Mouse (Mus musculus): ENCODE data around the gene Thsd7b. TPM values are rescaled to one million over a fixed set of nuclear protein-coding genes. Genes with fewer than 3 reads are reported as not detected.
"Not testable (repeated sequence)": the region's sequence is repeated elsewhere in the genome, so short reads cannot be mapped to it uniquely, and the experiment has no call there.

The Thsd7b gene
- polyA plus RNA-seq, 1 experiment, result 0.02 TPM

GRCm38 (mm10) chr1:129956625-129957024, 683.5 kb downstream of the Thsd7b start:
- Histone ChIP-seq H3K79me2 (ENCODE audit: control insufficient read depth, insufficient read depth) (no peaks in the 10 kb centered on the region), H3K36me3 (ENCODE audit: control insufficient read depth, insufficient read depth) (no peaks in the 10 kb centered on the region), H3ac (ENCODE audit: control insufficient read depth, insufficient read length, low read depth) (no peak overlapping the region), H3K4me3 (ENCODE audit: insufficient read depth, poor library complexity, severe bottlenecking) (no peak overlapping the region), H3K79me3 (ENCODE audit: low read depth) (no peaks in the 10 kb centered on the region), H3K27me3 (ENCODE audit: control insufficient read depth, insufficient read depth, insufficient read length) (no peaks in the 10 kb centered on the region)
- TF ChIP-seq CTCF (IDR thresholded peaks at IDR 0.05; ENCODE audit: control insufficient read depth, insufficient read depth, insufficient read length), result no peak
- TF ChIP-seq MYOG (IDR thresholded peaks at IDR 0.05; ENCODE audit: control insufficient read depth, extremely low read depth, insufficient read length), result no peak
- no peak for TF ChIP-seq FOSL1 (IDR thresholded peaks at IDR 0.05; ENCODE audit: insufficient read depth, low read length, poor library complexity, severe bottlenecking)
- TF ChIP-seq MYOD1 (IDR thresholded peaks at IDR 0.05; ENCODE audit: control insufficient read depth, insufficient read length, low read depth), result no peak
- no peak for TF ChIP-seq CEBPB (IDR thresholded peaks at IDR 0.05; ENCODE audit: low read depth)
- no peak for TF ChIP-seq MAX (IDR thresholded peaks at IDR 0.05)
- no peak for TF ChIP-seq USF1 (IDR thresholded peaks at IDR 0.05; ENCODE audit: low read depth)

- not testable (repeated sequence) for H3ac ChIP-seq (ENCODE audit: control insufficient read depth, insufficient read length, low read depth); H3K36me3 ChIP-seq (ENCODE audit: control insufficient read depth, insufficient read depth); H3K79me2 ChIP-seq (ENCODE audit: control insufficient read depth, insufficient read depth); H3K4me3 ChIP-seq (ENCODE audit: insufficient read depth, poor library complexity, severe bottlenecking); H3K27me3 ChIP-seq (ENCODE audit: control insufficient read depth, insufficient read depth, insufficient read length); H3K79me3 ChIP-seq (ENCODE audit: low read depth)
Measured at GRCm38 (mm10) chr1:129959352-129959751, 686.2 kb downstream of the Thsd7b start.

DNA sequence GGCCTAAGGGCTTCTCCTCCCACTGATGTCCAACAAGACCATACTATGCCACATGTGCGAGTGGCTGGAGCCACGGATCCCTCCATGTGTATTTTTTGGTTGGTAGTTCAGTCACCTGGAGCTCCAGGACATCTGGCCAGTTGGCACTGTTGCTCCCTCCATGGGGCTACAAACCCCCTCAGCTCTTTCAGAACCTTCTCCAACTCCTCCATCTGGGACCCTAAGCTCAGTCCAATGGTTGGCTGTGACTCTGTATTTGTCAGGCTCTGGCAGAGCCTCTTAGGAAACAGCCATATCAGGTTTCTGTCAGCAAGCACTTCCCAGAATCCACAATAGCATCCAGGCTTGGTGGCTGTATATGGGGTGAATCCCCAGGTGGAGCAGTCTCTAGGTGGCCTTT, 690.1 kb downstream of the Thsd7b start:
- no peak overlapping the region for H3ac ChIP-seq (ENCODE audit: control insufficient read depth, insufficient read length, low read depth)
- H3K4me3 ChIP-seq (ENCODE audit: insufficient read depth, poor library complexity, severe bottlenecking), result no peak overlapping the region
- TF ChIP-seq MYOG (IDR thresholded peaks at IDR 0.05; ENCODE audit: control insufficient read depth, extremely low read depth, insufficient read length) (no peak), MAX (IDR thresholded peaks at IDR 0.05) (no peak), FOSL1 (IDR thresholded peaks at IDR 0.05; ENCODE audit: insufficient read depth, low read length, poor library complexity, severe bottlenecking) (no peak), CTCF (IDR thresholded peaks at IDR 0.05; ENCODE audit: control insufficient read depth, insufficient read depth, insufficient read length) (no peak), CEBPB (IDR thresholded peaks at IDR 0.05; ENCODE audit: low read depth) (no peak), MYOD1 (IDR thresholded peaks at IDR 0.05; ENCODE audit: control insufficient read depth, insufficient read length, low read depth) (no peak), USF1 (IDR thresholded peaks at IDR 0.05; ENCODE audit: low read depth) (no peak)

DNA sequence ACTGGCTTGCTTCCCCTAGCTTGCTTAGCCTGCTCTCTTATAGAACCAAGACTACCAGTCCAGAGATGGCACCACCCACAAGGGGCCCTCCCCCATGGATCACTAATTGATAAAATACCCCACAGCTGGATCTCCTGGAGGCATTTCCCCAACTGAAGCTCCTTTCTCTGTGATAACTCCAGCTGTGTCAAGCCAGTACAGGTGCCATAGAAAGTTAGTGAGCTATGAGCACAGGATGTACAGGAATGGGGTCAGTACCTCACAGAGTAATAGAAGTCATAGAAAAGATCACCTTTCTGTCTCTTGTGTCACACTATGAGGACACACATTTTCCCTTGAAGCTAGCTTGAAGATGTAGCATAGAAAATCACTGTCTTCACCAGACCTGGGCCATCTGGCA, 716.1 kb downstream of the Thsd7b start:
- H3K27me3 ChIP-seq (ENCODE audit: control insufficient read depth, insufficient read depth, insufficient read length); H3K79me3 ChIP-seq (ENCODE audit: low read depth): not testable (repeated sequence)

More for the DNA sequence above, 690.1 kb downstream of the Thsd7b start:
- Histone ChIP-seq H3K79me3 (ENCODE audit: low read depth) (no peaks in the 10 kb centered on the region), H3K79me2 (ENCODE audit: control insufficient read depth, insufficient read depth) (no peaks in the 10 kb centered on the region), H3K36me3 (ENCODE audit: control insufficient read depth, insufficient read depth) (no peaks in the 10 kb centered on the region), H3K27me3 (ENCODE audit: control insufficient read depth, insufficient read depth, insufficient read length) (no peaks in the 10 kb centered on the region)

DNA sequence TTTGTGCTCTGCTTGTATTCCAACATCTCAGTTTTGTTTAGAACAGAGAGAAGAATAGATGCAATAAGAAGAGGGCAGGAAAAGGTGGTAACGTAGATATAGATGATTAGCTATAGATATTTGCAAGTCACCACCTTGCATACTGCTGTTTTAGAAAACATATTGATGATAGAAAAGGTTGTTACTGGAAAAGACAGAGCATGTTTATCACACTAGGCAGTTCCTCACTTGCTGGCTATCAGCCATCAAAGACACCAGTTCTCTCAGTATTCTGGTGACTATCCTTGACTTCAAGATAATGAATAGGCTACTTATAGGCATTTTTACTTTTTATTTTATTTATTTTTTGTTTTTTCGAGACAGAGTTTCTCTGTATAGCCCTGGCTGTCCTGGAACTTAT, 717.7 kb downstream of the Thsd7b start:
- Histone ChIP-seq H3K36me3 (ENCODE audit: control insufficient read depth, insufficient read depth) (no peaks in the 10 kb centered on the region), H3K79me2 (ENCODE audit: control insufficient read depth, insufficient read depth) (no peaks in the 10 kb centered on the region), H3ac (ENCODE audit: control insufficient read depth, insufficient read length, low read depth) (no peak overlapping the region), H3K27me3 (ENCODE audit: control insufficient read depth, insufficient read depth, insufficient read length) (no peaks in the 10 kb centered on the region), H3K4me3 (ENCODE audit: insufficient read depth, poor library complexity, severe bottlenecking) (no peak overlapping the region), H3K79me3 (ENCODE audit: low read depth) (no peaks in the 10 kb centered on the region)
- TF ChIP-seq CTCF (IDR thresholded peaks at IDR 0.05; ENCODE audit: control insufficient read depth, insufficient read depth, insufficient read length), result no peak

More for the DNA sequence above, 716.1 kb downstream of the Thsd7b start:
- not testable (repeated sequence) for H3K4me3 ChIP-seq (ENCODE audit: insufficient read depth, poor library complexity, severe bottlenecking); H3K36me3 ChIP-seq (ENCODE audit: control insufficient read depth, insufficient read depth); H3K79me2 ChIP-seq (ENCODE audit: control insufficient read depth, insufficient read depth); H3ac ChIP-seq (ENCODE audit: control insufficient read depth, insufficient read length, low read depth)

- TF ChIP-seq USF1 (IDR thresholded peaks at IDR 0.05; ENCODE audit: low read depth), result no peak
- no peak for TF ChIP-seq MYOD1 (IDR thresholded peaks at IDR 0.05; ENCODE audit: control insufficient read depth, insufficient read length, low read depth)
- TF ChIP-seq CTCF (IDR thresholded peaks at IDR 0.05; ENCODE audit: control insufficient read depth, insufficient read depth, insufficient read length), result no peak
- TF ChIP-seq MYOG (IDR thresholded peaks at IDR 0.05; ENCODE audit: control insufficient read depth, extremely low read depth, insufficient read length), result no peak
- no peak for TF ChIP-seq FOSL1 (IDR thresholded peaks at IDR 0.05; ENCODE audit: insufficient read depth, low read length, poor library complexity, severe bottlenecking)
- TF ChIP-seq MAX (IDR thresholded peaks at IDR 0.05), result no peak
- TF ChIP-seq CEBPB (IDR thresholded peaks at IDR 0.05; ENCODE audit: low read depth), result no peak
- H3K79me2 ChIP-seq (ENCODE audit: control insufficient read depth, insufficient read depth), result no peaks in the 10 kb centered on the region
- H3ac ChIP-seq (ENCODE audit: control insufficient read depth, insufficient read length, low read depth), result no peak overlapping the region
- no peaks in the 10 kb centered on the region for H3K36me3 ChIP-seq (ENCODE audit: control insufficient read depth, insufficient read depth)
- no peak overlapping the region for H3K4me3 ChIP-seq (ENCODE audit: insufficient read depth, poor library complexity, severe bottlenecking)
- H3K27me3 ChIP-seq (ENCODE audit: control insufficient read depth, insufficient read depth, insufficient read length), result no peaks in the 10 kb centered on the region
- H3K79me3 ChIP-seq (ENCODE audit: low read depth), result no peaks in the 10 kb centered on the region
Measured at GRCm38 (mm10) chr1:130055012-130055411, 781.9 kb downstream of the Thsd7b start.

DNA sequence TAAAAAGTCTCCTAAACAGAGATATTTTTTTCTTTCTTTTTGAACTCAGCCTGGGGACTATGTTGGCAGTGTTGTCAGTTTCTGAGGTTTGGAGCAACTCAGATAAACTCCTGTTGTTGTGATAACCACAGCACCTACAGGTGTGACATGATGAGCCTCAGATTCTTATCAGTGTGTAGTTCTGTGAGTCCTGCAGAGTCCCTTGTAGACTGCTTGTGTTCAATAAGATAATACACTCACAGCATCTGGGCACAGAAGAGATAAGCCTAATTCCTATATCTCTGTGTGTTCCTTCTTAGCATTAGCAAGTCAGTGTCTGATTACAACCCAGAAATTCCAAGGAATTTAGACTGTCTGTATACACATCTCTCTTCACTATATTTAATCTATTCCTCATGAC, 789.0 kb downstream of the Thsd7b start:
- H3K79me3 ChIP-seq (ENCODE audit: low read depth), result no peaks in the 10 kb centered on the region
- no peaks in the 10 kb centered on the region for H3K36me3 ChIP-seq (ENCODE audit: control insufficient read depth, insufficient read depth)
- TF ChIP-seq USF1 (IDR thresholded peaks at IDR 0.05; ENCODE audit: low read depth) (no peak), FOSL1 (IDR thresholded peaks at IDR 0.05; ENCODE audit: insufficient read depth, low read length, poor library complexity, severe bottlenecking) (no peak), MYOD1 (IDR thresholded peaks at IDR 0.05; ENCODE audit: control insufficient read depth, insufficient read length, low read depth) (no peak), CTCF (IDR thresholded peaks at IDR 0.05; ENCODE audit: control insufficient read depth, insufficient read depth, insufficient read length) (no peak), MYOG (IDR thresholded peaks at IDR 0.05; ENCODE audit: control insufficient read depth, extremely low read depth, insufficient read length) (no peak), CEBPB (IDR thresholded peaks at IDR 0.05; ENCODE audit: low read depth) (no peak), MAX (IDR thresholded peaks at IDR 0.05) (no peak)
- no peaks in the 10 kb centered on the region for H3K27me3 ChIP-seq (ENCODE audit: control insufficient read depth, insufficient read depth, insufficient read length)
- no peak overlapping the region for H3ac ChIP-seq (ENCODE audit: control insufficient read depth, insufficient read length, low read depth)
- no peaks in the 10 kb centered on the region for H3K79me2 ChIP-seq (ENCODE audit: control insufficient read depth, insufficient read depth)
- H3K4me3 ChIP-seq (ENCODE audit: insufficient read depth, poor library complexity, severe bottlenecking), result no peak overlapping the region

All from C2C12 (cell line).